Mouse (Mus musculus) cerebellum, adult 11-12 months (tissue): ENCODE measurements around the gene AY074887.
"Not testable (repeated sequence)": the region's sequence is repeated elsewhere in the genome, so short reads cannot be mapped to it uniquely, and the experiment has no call there.

ENCODE experiments used
- DNase-seq: peaks from one replicate; pipeline ENCODE4 v3.0.0; 2022

Gene AY074887

DNA sequence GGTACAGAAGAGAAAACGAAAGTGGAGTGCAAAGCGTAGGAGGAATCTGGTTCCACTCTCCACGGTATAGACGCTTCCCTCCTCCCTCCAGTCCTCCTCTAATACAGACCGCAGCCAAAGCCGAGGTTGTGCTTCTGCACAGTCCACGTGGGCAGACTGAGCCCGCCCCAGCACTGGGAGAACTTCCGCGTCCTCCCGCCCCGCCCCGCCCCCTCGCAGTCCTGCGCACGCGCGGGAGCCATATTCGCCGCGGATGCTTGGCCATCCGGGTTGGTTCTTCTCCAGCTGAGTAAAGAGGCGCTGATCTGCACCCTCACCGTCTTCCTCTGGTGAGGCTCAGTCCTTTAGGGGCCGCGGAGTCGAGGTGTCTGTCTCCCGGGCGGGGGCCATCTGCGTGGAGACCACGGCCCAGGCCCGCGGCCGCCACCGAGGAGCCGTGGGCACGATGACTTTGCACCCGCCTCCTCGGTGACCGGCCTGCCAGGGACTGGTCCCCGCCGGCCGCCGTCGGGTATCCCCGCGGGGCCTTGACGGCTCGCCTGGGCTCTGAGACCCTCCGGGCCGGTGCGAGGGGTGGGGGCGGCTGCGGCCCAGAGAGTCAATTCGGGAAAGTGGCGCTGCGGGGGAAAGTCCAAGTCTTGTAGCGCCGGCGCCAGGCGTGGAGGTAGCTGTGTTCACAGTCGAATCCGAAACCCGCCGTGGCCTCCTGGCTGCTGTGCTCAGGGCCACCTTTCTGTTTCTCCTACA is at the start of gene AY074887, which contains the start of gene Psma4:
Gene AY074887, minus strand, starts transcription at position 424 of the 747 bp plus-strand sequence.
Gene Psma4, plus strand, starts transcription at position 216 of the 747 bp plus-strand sequence.
- peak; percentile 87 for DNase-seq

GRCm38 (mm10) chr9:54995645-54996044 is 44.8 kb upstream of the AY074887 start:
- no peak for DNase-seq

- no peak for DNase-seq
Observed at GRCm38 (mm10) chr9:54994381-54994780, 43.6 kb upstream of the AY074887 start.

DNA sequence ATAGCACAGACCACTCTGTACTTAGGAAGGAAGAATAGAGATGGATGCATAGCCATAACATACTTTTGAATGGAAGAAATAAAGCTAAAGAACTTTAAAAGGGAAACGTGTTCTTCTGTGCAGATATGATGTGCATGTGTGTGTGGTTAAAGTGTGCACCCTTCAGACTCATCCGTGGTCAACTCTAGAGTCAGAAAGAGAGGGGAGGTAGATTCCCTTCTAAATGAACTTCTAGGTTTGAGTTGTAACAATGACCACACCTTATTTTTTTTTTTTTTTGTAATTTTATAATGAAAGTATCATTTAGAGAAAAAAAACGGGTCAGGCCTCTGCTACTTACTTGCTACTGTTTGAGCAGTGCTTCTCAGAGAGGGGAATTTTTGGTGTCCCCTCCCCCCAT is 39.6 kb upstream of the AY074887 start:
- DNase-seq = no peak

DNA sequence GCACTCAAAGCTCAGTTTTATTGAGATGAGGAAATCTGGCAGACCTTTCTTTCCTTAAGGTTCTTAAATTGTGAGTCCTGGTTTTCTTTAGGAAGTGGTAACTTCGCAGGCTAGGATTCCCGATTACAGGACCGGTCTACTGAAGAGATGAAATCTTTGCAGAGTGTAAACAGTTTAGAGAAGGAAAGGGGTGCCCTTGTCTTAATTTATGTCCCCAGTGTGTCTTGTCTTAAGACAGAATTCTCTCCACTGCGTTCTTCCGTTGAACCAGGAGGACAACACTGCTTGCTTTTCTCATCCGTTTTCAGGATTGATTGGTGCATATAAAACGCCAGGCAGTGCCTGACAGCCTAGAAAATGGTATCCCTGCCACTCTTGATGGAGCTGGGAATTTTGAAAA is 31.6 kb upstream of the AY074887 start:
- no peak for DNase-seq

DNA sequence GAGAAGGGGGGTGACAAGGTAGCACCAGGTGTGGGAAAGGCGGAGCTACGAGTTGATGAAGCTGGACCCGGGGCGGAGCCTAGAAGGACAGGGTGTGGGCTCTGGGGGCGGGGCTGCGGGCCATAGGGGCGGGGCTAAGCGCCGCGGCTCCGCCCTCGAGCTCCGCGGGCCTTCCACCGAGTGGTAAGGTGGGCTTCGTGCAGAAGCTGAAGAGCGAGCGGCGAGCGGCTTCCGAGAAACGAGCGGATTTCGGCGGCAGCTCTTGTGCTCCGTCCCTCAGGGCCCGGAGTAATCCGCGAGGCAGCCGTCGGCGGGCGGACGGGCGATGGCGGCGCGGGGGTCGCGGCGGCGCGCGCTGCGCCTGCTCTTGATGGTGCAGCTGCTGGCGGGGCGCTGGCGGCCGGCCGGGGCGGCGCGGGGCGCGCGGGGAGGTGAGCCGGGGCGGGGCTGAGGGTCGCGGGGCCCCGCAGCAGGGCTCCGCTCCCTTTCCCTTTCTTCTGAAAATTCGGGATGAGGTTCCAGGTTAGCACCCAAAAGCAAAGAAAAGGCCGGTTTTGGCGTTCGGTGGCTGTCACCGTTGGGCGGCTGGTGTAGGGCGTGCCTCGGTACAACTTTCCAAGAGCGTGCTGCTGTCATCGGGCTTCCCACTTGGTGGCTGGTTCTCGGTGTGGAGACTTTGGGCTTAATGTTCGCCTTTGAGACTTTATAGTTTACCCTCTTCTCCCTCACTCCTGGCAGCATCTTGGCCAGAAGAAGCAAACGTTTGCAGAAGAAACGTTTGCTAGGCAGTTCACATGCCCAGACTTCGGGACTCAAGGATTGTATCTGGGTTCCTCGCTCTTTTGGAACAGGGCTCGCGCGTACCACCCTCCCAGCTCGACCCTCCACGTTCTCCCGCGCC is 30.7 kb upstream of the AY074887 start:
- DNase-seq = no peak

DNA sequence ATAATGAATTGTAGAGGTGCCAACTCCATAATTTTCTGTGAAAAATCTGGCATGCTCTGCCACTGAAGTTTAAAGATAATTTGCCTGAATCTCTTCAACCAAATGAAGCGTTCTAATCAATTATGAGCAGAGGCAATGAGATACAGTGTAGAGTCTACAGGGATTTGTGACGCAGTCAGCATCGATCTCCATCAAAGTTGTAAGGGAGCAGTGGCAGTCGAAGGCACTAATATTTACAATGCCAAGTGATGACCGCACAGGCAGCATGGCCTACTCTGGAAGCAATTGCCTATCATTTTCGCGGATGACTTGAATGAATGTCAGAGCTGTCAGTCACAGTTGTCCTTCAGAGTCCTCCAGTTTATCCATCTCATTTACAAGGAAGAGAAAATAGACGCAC is 29.9 kb upstream of the AY074887 start, which contains the start of gene Chrna5:
Gene Chrna5, plus strand, starts transcription at position 207 of the 400 bp plus-strand sequence.
- DNase-seq = no peak

DNA sequence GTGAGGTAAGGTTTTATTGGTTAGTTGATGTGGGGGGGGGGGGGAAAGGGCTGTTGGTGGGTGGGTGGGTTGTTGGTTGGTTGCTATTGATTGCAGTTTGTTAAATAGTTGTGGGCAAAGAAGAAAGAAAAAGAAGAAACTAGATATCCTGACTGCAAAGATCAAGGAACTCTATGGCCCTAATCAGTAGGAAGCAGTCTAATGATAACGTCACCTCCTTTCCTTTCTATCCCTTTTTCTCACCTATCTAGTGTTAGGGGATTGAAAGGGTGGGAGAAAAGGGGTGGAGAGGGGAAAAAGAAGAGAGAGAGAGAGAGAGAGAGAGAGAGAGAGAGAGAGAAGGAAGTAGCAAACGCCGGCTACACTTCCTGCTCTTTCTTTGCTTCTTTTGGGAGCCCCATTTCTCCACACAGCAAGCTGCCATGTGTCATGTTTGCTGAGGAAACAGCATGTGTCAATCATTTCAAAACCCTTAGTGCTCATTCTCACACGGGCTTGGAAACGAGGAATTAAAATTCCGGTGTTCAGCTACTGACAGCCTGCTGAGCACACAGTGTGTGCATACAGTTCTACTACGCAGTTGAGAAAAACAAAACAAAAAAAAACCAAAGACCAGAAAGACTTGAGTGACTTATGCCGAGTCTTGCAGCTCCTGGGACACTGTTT is 19.3 kb upstream of the AY074887 start:
- DNase-seq = no peak

DNA sequence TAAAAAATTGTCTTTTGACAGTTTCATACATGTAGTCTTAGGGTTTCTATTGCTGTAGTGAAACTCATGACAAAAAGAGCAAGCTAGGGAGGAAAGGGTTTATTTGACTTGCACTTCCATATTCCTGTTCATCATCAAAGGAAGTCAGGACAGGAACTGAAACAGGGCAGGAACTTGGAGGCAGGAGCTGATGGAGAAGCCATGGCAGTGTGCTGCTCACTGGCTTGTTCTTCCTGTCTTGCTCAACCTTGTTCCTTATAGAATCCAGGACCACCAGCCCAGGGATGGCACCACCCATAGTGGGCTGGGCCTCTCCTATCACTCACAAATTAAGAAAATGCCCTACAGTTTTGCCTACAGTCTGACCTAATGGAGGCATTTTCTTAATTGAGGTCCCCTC is 12.9 kb upstream of the AY074887 start:
- DNase-seq = no peak

GRCm38 (mm10) chr9:54961059-54961458 is 10.3 kb upstream of the AY074887 start:
- DNase-seq = no peak

GRCm38 (mm10) chr9:54950162-54950561 is 636 bp downstream of the AY074887 start:
- not testable (repeated sequence) for DNase-seq

DNA sequence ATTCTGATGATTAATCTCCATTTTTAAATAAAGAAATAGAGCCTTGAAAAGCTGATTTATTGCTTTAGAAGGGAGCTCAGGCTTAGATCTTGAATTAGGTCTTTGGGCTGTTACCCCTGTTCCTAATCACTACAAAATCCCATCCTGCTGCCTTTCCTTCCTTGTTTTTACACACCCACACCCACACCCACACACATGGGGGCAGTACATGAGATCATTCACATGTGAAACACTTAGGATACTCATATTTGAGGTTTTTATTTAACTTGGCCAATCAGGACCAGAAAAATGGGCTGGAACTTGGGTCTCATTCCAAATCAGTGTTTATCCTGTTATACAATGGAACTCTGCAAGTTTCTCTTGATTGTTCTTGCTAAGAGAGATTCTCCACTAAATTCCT is 1.3 kb downstream of the AY074887 start:
- no peak for DNase-seq

DNA sequence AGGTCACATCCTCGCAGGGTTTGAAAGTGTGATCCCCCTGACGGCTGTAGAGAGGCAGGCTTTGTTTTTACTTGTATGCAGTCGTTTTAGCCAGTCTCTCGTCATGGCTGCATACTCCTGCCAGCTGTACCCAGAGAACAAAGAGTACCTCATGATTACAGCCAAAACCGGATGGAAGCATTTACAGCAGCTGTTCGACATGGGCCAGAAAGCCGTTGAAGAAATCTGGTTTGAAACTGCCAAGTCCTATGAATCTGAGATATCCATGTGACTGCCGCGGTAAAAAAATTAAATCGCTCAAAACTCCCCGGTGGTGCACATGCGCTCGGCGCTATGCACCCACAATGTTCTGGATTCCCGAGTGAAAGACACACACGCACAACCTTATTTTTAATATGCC is 4.5 kb downstream of the AY074887 start:
- no peak for DNase-seq

GRCm38 (mm10) chr9:54944467-54944866 is 6.3 kb downstream of the AY074887 start:
- no peak for DNase-seq

GRCm38 (mm10) chr9:54942071-54942470 is 8.7 kb downstream of the AY074887 start:
- no peak for DNase-seq

DNA sequence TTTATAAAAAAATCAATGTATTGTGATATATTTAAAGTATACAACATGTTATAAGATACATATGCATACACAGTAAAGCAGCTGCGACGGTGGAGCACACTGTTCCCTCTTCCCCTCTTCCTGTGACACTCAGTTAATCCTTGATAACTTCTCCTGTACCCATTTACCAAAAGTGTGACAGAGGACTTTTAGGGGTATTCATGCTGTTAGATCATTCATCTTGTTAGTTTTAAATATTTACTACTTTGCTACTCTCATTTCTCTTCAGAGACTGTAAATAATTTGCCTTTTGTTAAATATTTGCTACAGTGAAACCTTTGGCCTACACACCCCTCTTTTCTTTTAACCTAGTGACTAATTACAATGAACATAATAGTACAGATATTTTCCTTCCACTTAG is 18.4 kb downstream of the AY074887 start:
- no peak for DNase-seq

DNA sequence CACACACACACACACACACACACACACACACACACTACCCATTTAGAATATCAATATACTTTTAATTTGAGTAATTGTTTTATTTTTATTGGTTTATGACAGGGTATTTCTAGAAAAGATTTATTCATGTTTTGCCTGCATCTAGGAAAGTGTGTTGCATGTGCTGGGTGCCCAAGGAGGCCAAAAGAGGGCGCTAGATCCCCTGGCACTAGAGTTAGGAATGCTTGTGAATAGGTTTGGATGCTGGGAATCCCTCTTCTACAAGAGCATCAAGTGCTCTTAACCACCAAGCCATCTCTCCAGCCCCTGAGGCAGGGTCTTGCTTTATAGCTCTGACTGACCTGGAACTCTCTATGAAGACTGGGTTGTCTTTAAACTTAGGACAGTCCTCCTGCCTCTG is 19.0 kb downstream of the AY074887 start:
- DNase-seq = no peak

DNA sequence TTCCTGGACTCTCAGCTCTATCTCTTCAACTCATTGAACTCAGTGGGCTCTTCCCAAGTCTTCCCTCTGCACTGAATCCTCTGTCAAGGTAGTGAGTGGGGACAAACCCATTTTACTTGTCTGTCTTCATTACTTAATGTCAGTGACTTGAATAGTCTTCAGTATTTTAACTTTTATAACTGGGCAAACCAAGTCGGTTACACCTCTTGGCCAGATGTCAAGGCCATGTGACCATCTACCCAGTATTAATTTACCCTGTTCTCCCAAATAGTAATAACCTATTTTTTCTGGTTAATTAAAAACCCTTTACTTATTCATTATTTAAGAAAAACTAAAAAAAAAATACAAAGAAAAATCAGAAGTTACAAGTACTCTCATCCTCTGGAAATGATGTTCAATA is 20.1 kb downstream of the AY074887 start:
- DNase-seq = no peak

DNA sequence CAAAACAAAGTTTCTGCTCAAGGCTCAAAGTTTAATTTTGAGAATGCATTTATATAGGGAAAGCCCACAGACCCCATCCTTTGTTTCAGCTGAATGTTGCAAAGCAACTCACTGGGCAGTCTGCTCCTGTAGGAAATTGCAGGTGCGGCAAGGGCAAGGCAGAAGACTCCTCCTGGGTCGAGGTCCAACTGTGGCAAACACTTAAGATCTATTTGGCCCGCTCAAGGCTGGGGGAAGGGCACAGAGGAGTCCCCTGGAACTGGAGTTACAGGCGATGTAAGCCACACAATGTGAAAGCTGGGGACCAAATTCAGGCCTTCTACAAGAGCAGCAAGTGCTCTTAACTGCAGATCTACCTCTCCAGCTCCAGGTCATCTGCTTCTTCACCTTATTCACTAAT is 30.9 kb downstream of the AY074887 start:
- no peak for DNase-seq

GRCm38 (mm10) chr9:54918781-54919180 is 32.0 kb downstream of the AY074887 start:
- no peak for DNase-seq

DNA sequence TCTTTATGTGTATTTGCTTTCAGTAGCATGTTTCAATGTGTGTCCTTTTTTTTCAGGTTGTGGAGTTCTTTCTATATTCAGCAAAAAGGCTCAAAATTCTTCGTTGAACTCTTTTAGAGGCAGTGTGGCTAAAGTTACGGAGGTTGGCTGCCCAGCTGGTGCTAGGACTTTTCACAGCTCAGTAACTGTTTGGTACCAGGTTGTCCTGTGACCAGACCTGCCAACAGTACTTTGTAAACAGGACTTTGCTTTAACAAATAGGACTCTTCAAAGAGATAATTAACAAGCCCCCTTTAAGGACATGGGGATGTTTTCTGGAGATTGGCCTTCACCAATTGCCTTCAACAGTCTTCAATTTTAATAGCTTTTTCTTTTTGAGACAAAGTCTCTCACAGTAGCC is 32.6 kb downstream of the AY074887 start:
- no peak for DNase-seq

- peak; percentile 95 for DNase-seq
Observed at GRCm38 (mm10) chr9:54917010-54917677, 33.7 kb downstream of the AY074887 start, which contains the start of gene Hykk. Hykk (plus strand) TSS chr9:54917283.

DNA sequence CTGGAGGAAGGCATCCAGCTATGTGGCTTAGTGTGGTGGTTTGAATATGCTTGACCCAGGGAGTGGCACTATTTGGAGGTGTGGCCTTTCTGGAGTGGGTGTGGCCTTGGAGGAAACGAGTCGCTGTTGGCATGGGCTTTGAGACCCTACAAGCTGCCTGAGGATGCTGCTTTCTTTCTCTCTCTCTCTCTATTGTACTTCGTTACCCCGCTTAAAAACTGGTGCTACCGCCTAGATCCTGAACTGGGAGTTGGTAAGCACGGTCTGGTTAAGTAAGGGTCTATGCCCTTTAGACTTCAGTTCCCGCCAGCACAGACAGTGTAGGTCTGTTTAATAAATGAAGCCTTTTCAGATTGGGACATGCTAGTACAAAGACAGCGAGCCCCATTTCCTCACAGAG is 34.4 kb downstream of the AY074887 start:
- peak; percentile 30 for DNase-seq
